8 mouse cellular contexts compared by ENCODE assay signal in genomic region chr2:119594113-119594981, GRCm38 (mm10). TPM values are rescaled to one million over a fixed set of nuclear protein-coding genes. Genes with fewer than 3 reads are reported as not detected.
DNase-seq lines count a peak whose midpoint lies in the region; ATAC-seq and TF ChIP-seq lines count a peak whose summit lies in the region.

No protein-coding gene starts in this region.

- peak overlapping the region; percentile 84 for H3K4me3 ChIP-seq in C2C12 (ENCODE audit: insufficient read depth, poor library complexity, severe bottlenecking)
- H3K4me3 ChIP-seq in erythroblast, embryonic 14.5 days (replicated peaks) = peak overlapping the region; percentile 74
- peak overlapping the region; percentile 91 for H3K4me3 ChIP-seq in heart, embryonic 11.5 days (ENCODE audit: low read depth, low read length)
- H3K4me3 ChIP-seq in kidney, embryonic 16.5 days (ENCODE audit: low read length) = peak overlapping the region; percentile 75
- H3K4me3 ChIP-seq in liver, adult 2 months (ENCODE audit: insufficient read depth, low read depth, low read length) = peak overlapping the region; percentile 92
- peak overlapping the region; percentile 69 for H3K4me3 ChIP-seq in myocyte

- H3K79me2 ChIP-seq in C2C12 (ENCODE audit: control insufficient read depth, insufficient read depth) (peaks cover 53% of the 10 kb centered on the region), myocyte (ENCODE audit: control insufficient read depth, insufficient read depth) (peaks cover 44% of the 10 kb centered on the region)
- H3K79me2 ChIP-seq in liver, adult 2 months (ENCODE audit: control insufficient read depth, insufficient read depth, low read length) = peaks cover 11% of the 10 kb centered on the region; the same call in 1 of the 2 replicates

- WGBS in heart, embryonic 11.5 days (ENCODE audit: insufficient replicate concordance) = under 1% methylated on average over 58 of the region's 61 CpGs
- under 1% methylated on average over 60 of the region's 61 CpGs for whole genome bisulfite sequencing in kidney, embryonic 16.5 days
- under 1% methylated on average over 61 of the region's 61 CpGs for WGBS in liver, adult 2 months

- H3K9me3 ChIP-seq in erythroblast, embryonic 14.5 days (ENCODE audit: control insufficient read depth, low read length) = no peaks in the 10 kb centered on the region
- no peaks in the 10 kb centered on the region for H3K9me3 ChIP-seq in heart, embryonic 11.5 days (replicated peaks; ENCODE audit: control insufficient read depth, low read length)
- H3K9me3 ChIP-seq in kidney, embryonic 16.5 days (ENCODE audit: low read length) = no peaks in the 10 kb centered on the region

- peak; percentile 64 for TF ChIP-seq POLR2A in brain, embryonic 14.5 days (IDR thresholded peaks at IDR 0.05; ENCODE audit: borderline replicate concordance, extremely low read depth, insufficient read depth, insufficient read length, poor library complexity, severe bottlenecking)
- peak; percentile 86; the same call in 1 of the 2 replicates for TF ChIP-seq POLR2A in liver, adult 2 months (IDR thresholded peaks at IDR 0.05; ENCODE audit: extremely low read depth, insufficient read depth, low read length)
- TF ChIP-seq POLR2A in myocyte (IDR thresholded peaks at IDR 0.05; ENCODE audit: insufficient read length, low read depth) = peak; percentile 77

- DNase-seq in brain, embryonic 14.5 days (ENCODE audit: low read depth) = peak; percentile 99
- DNase-seq in liver, adult 2 months (ENCODE audit: extremely low read depth, low read depth, low spot score) = peak; percentile 94
- peak; percentile 97 for DNase-seq in splenic B cell, adult 2 months (ENCODE audit: low read depth, low spot score)

- peak overlapping the region; percentile 97 for H3K27ac ChIP-seq in heart, embryonic 11.5 days (ENCODE audit: low read depth, low read length)
- peak overlapping the region; percentile 85 for H3K27ac ChIP-seq in kidney, embryonic 16.5 days (ENCODE audit: low read length)
- H3K27ac ChIP-seq in liver, adult 2 months (replicated peaks; ENCODE audit: insufficient read depth, low read depth, low read length) = peak overlapping the region; percentile 94

- peaks cover 44% of the 10 kb centered on the region for H3K4me1 ChIP-seq in erythroblast, embryonic 14.5 days (ENCODE audit: control insufficient read depth)
- peaks cover 8% of the 10 kb centered on the region for H3K4me1 ChIP-seq in heart, embryonic 11.5 days (ENCODE audit: control insufficient read depth, insufficient read depth, low read length)
- peaks cover 18% of the 10 kb centered on the region for H3K4me1 ChIP-seq in kidney, embryonic 16.5 days (ENCODE audit: insufficient read depth, low read length)
- H3K4me1 ChIP-seq in liver, adult 2 months (ENCODE audit: control insufficient read depth, insufficient read depth, low read length) = peaks cover 8% of the 10 kb centered on the region

- peak; percentile 94 for ATAC-seq in heart, embryonic 11.5 days (replicated peaks; ENCODE audit: insufficient number of reproducible peaks, low FRiP score, low TSS enrichment)
- peak; percentile 98 for ATAC-seq in kidney, embryonic 16.5 days (ENCODE audit: low FRiP score, low TSS enrichment)

- peak overlapping the region; percentile 98 for H3K9ac ChIP-seq in heart, embryonic 11.5 days (ENCODE audit: low read depth, low read length)
- peak overlapping the region; percentile 96 for H3K9ac ChIP-seq in kidney, embryonic 16.5 days (replicated peaks; ENCODE audit: low read length)
- peak overlapping the region; percentile 97 for H3K9ac ChIP-seq in liver, adult 2 months (ENCODE audit: low read depth, low read length)

- peak overlapping the region; percentile 66 for H3K4me2 ChIP-seq in heart, embryonic 11.5 days
- H3K4me2 ChIP-seq in kidney, embryonic 16.5 days (replicated peaks; ENCODE audit: low read depth, low read length) = peak overlapping the region; percentile 78
- peak overlapping the region; percentile 83 for H3K4me2 ChIP-seq in myocyte (ENCODE audit: low read depth)

- H3K36me3 ChIP-seq in C2C12 (ENCODE audit: control insufficient read depth, insufficient read depth) = peaks cover 36% of the 10 kb centered on the region
- peaks cover 41% of the 10 kb centered on the region for H3K36me3 ChIP-seq in erythroblast, embryonic 14.5 days (ENCODE audit: control insufficient read depth)
- peaks cover 15% of the 10 kb centered on the region for H3K36me3 ChIP-seq in heart, embryonic 11.5 days (ENCODE audit: control insufficient read depth, insufficient read depth, low read length)
- peaks cover 16% of the 10 kb centered on the region for H3K36me3 ChIP-seq in kidney, embryonic 16.5 days (ENCODE audit: insufficient read depth, low read length)
- H3K36me3 ChIP-seq in liver, adult 2 months (ENCODE audit: control insufficient read depth, insufficient read depth, low read length) = peaks cover 33% of the 10 kb centered on the region
- peaks cover 32% of the 10 kb centered on the region for H3K36me3 ChIP-seq in myocyte (ENCODE audit: control insufficient read depth, insufficient read depth)
- peaks cover 11% of the 10 kb centered on the region for H3K36me3 ChIP-seq in splenic B cell, adult 2 months (ENCODE audit: control insufficient read depth, insufficient read depth, low read length, poor library complexity, severe bottlenecking)

- H3K27me3 ChIP-seq in C2C12 (ENCODE audit: control insufficient read depth, insufficient read depth, insufficient read length) (no peaks in the 10 kb centered on the region), myocyte (ENCODE audit: control insufficient read depth, insufficient read depth, insufficient read length) (no peaks in the 10 kb centered on the region)
- no peaks in the 10 kb centered on the region for H3K27me3 ChIP-seq in erythroblast, embryonic 14.5 days (ENCODE audit: control insufficient read depth)
- no peaks in the 10 kb centered on the region for H3K27me3 ChIP-seq in heart, embryonic 11.5 days (ENCODE audit: control insufficient read depth, insufficient read depth, low read length)
- H3K27me3 ChIP-seq in kidney, embryonic 16.5 days (ENCODE audit: insufficient read depth, low read length) = no peaks in the 10 kb centered on the region
- H3K27me3 ChIP-seq in liver, adult 2 months (ENCODE audit: control insufficient read depth, insufficient read depth, low read length) = no peaks in the 10 kb centered on the region
- no peaks in the 10 kb centered on the region for H3K27me3 ChIP-seq in splenic B cell, adult 2 months (ENCODE audit: control insufficient read depth, insufficient read depth, low read length, poor library complexity, severe bottlenecking)

- H3ac ChIP-seq in C2C12 (ENCODE audit: control insufficient read depth, insufficient read length, low read depth) (peak overlapping the region; percentile 85), myocyte (ENCODE audit: control insufficient read depth, insufficient read length) (peak overlapping the region; percentile 71)

- TF ChIP-seq CTCF in C2C12 (IDR thresholded peaks at IDR 0.05; ENCODE audit: control insufficient read depth, insufficient read depth, insufficient read length) = no peak
- TF ChIP-seq CTCF in brain, embryonic 14.5 days (IDR thresholded peaks at IDR 0.05; ENCODE audit: borderline replicate concordance, extremely low read depth, insufficient read depth, insufficient read length) = no peak
- no peak for TF ChIP-seq CTCF in liver, adult 2 months (IDR thresholded peaks at IDR 0.05; ENCODE audit: low read depth, low read length)

- H3K79me3 ChIP-seq in C2C12 (ENCODE audit: low read depth) = peaks cover 27% of the 10 kb centered on the region

TF ChIP-seq in C2C12, 6 proteins besides CTCF, POLR2A, EP300 and RAD21:
- TF ChIP-seq FOSL1 (IDR thresholded peaks at IDR 0.05; ENCODE audit: insufficient read depth, low read length, poor library complexity, severe bottlenecking) = no peak
- TF ChIP-seq MAX (IDR thresholded peaks at IDR 0.05) = peak; percentile 31
TF ChIP-seq in C2C12: peak in this region for 1.

TF ChIP-seq in myocyte, 11 proteins besides CTCF, POLR2A, EP300 and RAD21 (continues in another document):
- TF ChIP-seq USF1 (IDR thresholded peaks at IDR 0.05; ENCODE audit: low read depth) (no peak), E2F4 (IDR thresholded peaks at IDR 0.05; ENCODE audit: insufficient read depth) (peak; percentile 79)

RNA-seq across cellular contexts. Expression of gene Nusap1, which starts 23.8 kb away (rescaled TPM):
- polyA plus RNA-seq in C2C12 (2012; fragmentation: generic; extraction: Trizol) = 6.5 TPM
- polyA plus RNA-seq in brain, embryonic 14.5 days (2012; rRNA removed) = 14.7 and 19.5 TPM in 2 replicates
- 1.8 and 1.9 TPM in 2 replicates for polyA plus RNA-seq in erythroblast, embryonic 14.5 days (2012)
- 56.4 and 57.3 TPM in 2 replicates for polyA plus RNA-seq in heart, embryonic 11.5 days (2014; fragmentation: Nextera tagmentation; extraction: Ambion mirVana)
- 73.2 and 78.0 TPM in 2 replicates for polyA plus RNA-seq in kidney, embryonic 16.5 days (2015; fragmentation: Nextera tagmentation; extraction: Ambion mirVana)
- total RNA-seq in liver, adult 2 months (2014; rRNA removed) = 0.46 and 1.4 TPM in 2 replicates
- polyA plus RNA-seq in liver, adult 2 months (2012; rRNA removed) = 0.06 and 0.07 TPM in 2 replicates
- polyA plus RNA-seq in myocyte (2012; fragmentation: generic; extraction: Trizol) = 4.4 TPM

RNA-seq across cellular contexts. Expression of gene Oip5, which starts 23.9 kb away (rescaled TPM):
- 9.0 TPM for polyA plus RNA-seq in C2C12 (2012; fragmentation: generic; extraction: Trizol)
- polyA plus RNA-seq in brain, embryonic 14.5 days (2012; rRNA removed) = 6.6 and 12.6 TPM in 2 replicates
- 3.6 and 6.2 TPM in 2 replicates for polyA plus RNA-seq in erythroblast, embryonic 14.5 days (2012)
- 22.9 and 25.5 TPM in 2 replicates for polyA plus RNA-seq in heart, embryonic 11.5 days (2014; fragmentation: Nextera tagmentation; extraction: Ambion mirVana)
- 28.9 and 31.2 TPM in 2 replicates for polyA plus RNA-seq in kidney, embryonic 16.5 days (2015; fragmentation: Nextera tagmentation; extraction: Ambion mirVana)
- 0.92 and 0.94 TPM in 2 replicates for total RNA-seq in liver, adult 2 months (2014; rRNA removed)
- polyA plus RNA-seq in liver, adult 2 months (2012; rRNA removed) = 0.37 and 0.69 TPM in 2 replicates
- 3.7 TPM for polyA plus RNA-seq in myocyte (2012; fragmentation: generic; extraction: Trizol)

RNA-seq across cellular contexts. Expression of gene Chp1, which starts 46.9 kb away (rescaled TPM):
- polyA plus RNA-seq in C2C12 (2012; fragmentation: generic; extraction: Trizol) (51.9 TPM), myocyte (2012; fragmentation: generic; extraction: Trizol) (67.9 TPM)
- polyA plus RNA-seq in brain, embryonic 14.5 days (2012; rRNA removed) = 63.6 and 67.7 TPM in 2 replicates
- 2.0 and 2.3 TPM in 2 replicates for polyA plus RNA-seq in erythroblast, embryonic 14.5 days (2012)
- 46.5 and 48.9 TPM in 2 replicates for polyA plus RNA-seq in heart, embryonic 11.5 days (2014; fragmentation: Nextera tagmentation; extraction: Ambion mirVana)
- polyA plus RNA-seq in kidney, embryonic 16.5 days (2015; fragmentation: Nextera tagmentation; extraction: Ambion mirVana) = 66.1 and 68.6 TPM in 2 replicates
- total RNA-seq in liver, adult 2 months (2014; rRNA removed) = 165 and 178 TPM in 2 replicates
- polyA plus RNA-seq in liver, adult 2 months (2012; rRNA removed) = 176 and 216 TPM in 2 replicates

RNA-seq across cellular contexts. Expression of gene Exd1, which starts 46.9 kb away (rescaled TPM):
- polyA plus RNA-seq in C2C12 (2012; fragmentation: generic; extraction: Trizol) = 0.05 TPM
- polyA plus RNA-seq in brain, embryonic 14.5 days (2012; rRNA removed) = 0.32 and 0.44 TPM in 2 replicates
- polyA plus RNA-seq in erythroblast, embryonic 14.5 days (2012) = not detected in 2 replicates
- 0.27 and 0.45 TPM in 2 replicates for polyA plus RNA-seq in heart, embryonic 11.5 days (2014; fragmentation: Nextera tagmentation; extraction: Ambion mirVana)
- 0.41 and 0.84 TPM in 2 replicates for polyA plus RNA-seq in kidney, embryonic 16.5 days (2015; fragmentation: Nextera tagmentation; extraction: Ambion mirVana)
- total RNA-seq in liver, adult 2 months (2014; rRNA removed) = 0.83 and 0.87 TPM in 2 replicates
- 0.66 and 0.87 TPM in 2 replicates for polyA plus RNA-seq in liver, adult 2 months (2012; rRNA removed)
- 0.23 TPM for polyA plus RNA-seq in myocyte (2012; fragmentation: generic; extraction: Trizol)

Comparison
In these comparisons a context has a peak if more than half of its experiments do, and no peak if none do; other contexts are left out.
1. Peak in every context shown above with its lines: DNase-seq, ATAC-seq, H3K4me3 ChIP-seq and H3K27ac ChIP-seq.
2. RNA of gene Chp1, which starts 46.9 kb away (polyA plus RNA-seq): 176 to 216 TPM in liver, adult 2 months, 66.1 to 68.6 TPM in kidney, embryonic 16.5 days, 67.9 TPM in myocyte (single experiment), 63.6 to 67.7 TPM in brain, embryonic 14.5 days, 51.9 TPM in C2C12 (single experiment) and 46.5 to 48.9 TPM in heart, embryonic 11.5 days; 2.0 to 2.3 TPM in erythroblast, embryonic 14.5 days; every median in the first group is over 10 times any median in the second.